Mouse (Mus musculus) kidney, adult 2 months (tissue): Measurements from ENCODE around the gene Rpp25l. TPM values are rescaled to one million over a fixed set of nuclear protein-coding genes. Genes with fewer than 3 reads are reported as not detected.

Source experiments
- DNase-seq: peaks from one replicate; pipeline ENCODE4 v3.0.0; 2021
- H3K27ac ChIP-seq: fragments of 200-500 bp; 2 replicates; pipeline ENCODE4 v1.5.1; 2012; ENCODE audit warnings: low read depth, low read length, control low read depth, inconsistent platforms; ENCODE audit not compliant: insufficient read depth
- H3K27me3 ChIP-seq: fragments of 200-500 bp; replicated peaks from 2 replicates; pipeline ENCODE4 v1.6.1; 2012; ENCODE audit warnings: mild to moderate bottlenecking, moderate library complexity, low read length, inconsistent platforms; ENCODE audit not compliant: control insufficient read depth, insufficient read depth
- H3K36me3 ChIP-seq: fragments of 200-500 bp; 2 replicates; pipeline ENCODE4 v1.6.1; 2012; ENCODE audit warnings: mild to moderate bottlenecking, moderate library complexity, low read length, inconsistent platforms; ENCODE audit not compliant: control insufficient read depth, insufficient read depth
- H3K4me1 ChIP-seq: fragments of 200-500 bp; 2 replicates; pipeline ENCODE4 v1.6.1; 2011; ENCODE audit warnings: low read length; ENCODE audit not compliant: control insufficient read depth, insufficient read depth
- H3K4me3 ChIP-seq: fragments of 200-500 bp; 2 replicates; pipeline ENCODE4 v1.5.1; 2011; ENCODE audit warnings: mild to moderate bottlenecking, low read depth, low read length, control low read depth; ENCODE audit not compliant: insufficient read depth
- CTCF ChIP-seq: fragments of 200-500 bp; conservative IDR thresholded peaks from 2 replicates; pipeline ENCODE4 v1.5.1; 2011; ENCODE audit warnings: low read depth, mild to moderate bottlenecking, control low read depth, low read length, moderate library complexity, mixed read lengths; ENCODE audit not compliant: insufficient read depth, insufficient read length
- POLR2A ChIP-seq: fragments of 200-500 bp; IDR thresholded peaks from one replicate; pipeline ENCODE4 v1.6.1; 2011; ENCODE audit warnings: low read depth, low read length, control low read depth
- WGBS: fragments of 180-500 bp; shearing (Covaris S2); methylation state at CpG from one replicate; pipeline ENCODE4 v1.1.7; 2018; 5-methylcytosine and 5-hydroxymethylcytosine counted together
- polyA plus RNA-seq: library from polyadenylated mRNA; depleted of rRNA; stranded (reverse); fragments of >200 nt; gene quantifications from 2 replicates; pipeline ENCODE4 v1.2.3, GENCODE M21; 2012

The Rpp25l gene
- polyA plus RNA-seq, 1 experiment, result 57.0 TPM

GRCm38 (mm10) chr4:41759206-41759605 lies 45.9 kb upstream of the Rpp25l start:
- DNase-seq, result peak; percentile 93
- TF ChIP-seq POLR2A, result no peak
- 0 out of 2 replicates have a peak, but pooled peaks have one; percentile 17 for TF ChIP-seq CTCF
- Histone ChIP-seq H3K4me3 (no peak overlapping the region), H3K36me3 (no peaks in the 10 kb centered on the region; the same call in 1 of the 2 replicates), H3K27ac (peak overlapping the region; percentile 98), H3K27me3 (no peaks in the 10 kb centered on the region), H3K4me1 (peaks cover 28% of the 10 kb centered on the region; the same call in 1 of the 2 replicates)
- WGBS, result 30% methylated on average over 9 of the region's 9 CpGs

GRCm38 (mm10) chr4:41758701-41759100 lies 45.4 kb upstream of the Rpp25l start:
- no peak for DNase-seq
- no peak for TF ChIP-seq CTCF
- TF ChIP-seq POLR2A, result no peak
- WGBS, result 81% methylated on average over 4 of the region's 4 CpGs
- Histone ChIP-seq H3K36me3 (no peaks in the 10 kb centered on the region; the same call in 1 of the 2 replicates), H3K27ac (peak overlapping the region; percentile 98), H3K4me3 (no peak overlapping the region), H3K4me1 (peaks cover 28% of the 10 kb centered on the region; the same call in 1 of the 2 replicates), H3K27me3 (no peaks in the 10 kb centered on the region)

- Histone ChIP-seq H3K36me3 (no peaks in the 10 kb centered on the region; the same call in 1 of the 2 replicates), H3K27ac (peak overlapping the region; percentile 98), H3K27me3 (no peaks in the 10 kb centered on the region), H3K4me3 (no peak overlapping the region), H3K4me1 (peaks cover 28% of the 10 kb centered on the region; the same call in 1 of the 2 replicates)
- 26% methylated on average over 11 of the region's 11 CpGs for WGBS
- TF ChIP-seq CTCF (no peak), POLR2A (no peak)
- DNase-seq, result peak; percentile 82
These were observed 44.7 kb upstream of the Rpp25l start for GRCm38 (mm10) chr4:41758021-41758420.

GRCm38 (mm10) chr4:41757321-41757720 lies 44.0 kb upstream of the Rpp25l start:
- WGBS, result 68% methylated on average over 13 of the region's 13 CpGs
- H3K27me3 ChIP-seq, result no peaks in the 10 kb centered on the region
- peak; percentile 63 for DNase-seq
- H3K4me1 ChIP-seq, result peaks cover 28% of the 10 kb centered on the region; the same call in 1 of the 2 replicates
- no peak overlapping the region for H3K4me3 ChIP-seq
- no peak for TF ChIP-seq CTCF
- TF ChIP-seq POLR2A, result no peak
- peak overlapping the region; percentile 98 for H3K27ac ChIP-seq
- H3K36me3 ChIP-seq, result no peaks in the 10 kb centered on the region; the same call in 1 of the 2 replicates

- H3K27me3 ChIP-seq, result no peaks in the 10 kb centered on the region
- peak overlapping the region; percentile 78 for H3K4me3 ChIP-seq
- DNase-seq, result no peak
- peaks cover 22% of the 10 kb centered on the region; the same call in 1 of the 2 replicates for H3K4me1 ChIP-seq
- no peaks in the 10 kb centered on the region; the same call in 1 of the 2 replicates for H3K36me3 ChIP-seq
- peak overlapping the region; percentile 32 for H3K27ac ChIP-seq
- no peak for TF ChIP-seq CTCF
- TF ChIP-seq POLR2A, result no peak
- 59% methylated on average over 8 of the region's 8 CpGs for WGBS
These were observed 43.1 kb upstream of the Rpp25l start for GRCm38 (mm10) chr4:41756440-41756839.

- Histone ChIP-seq H3K4me3 (peak within 1 kb of the TSS; percentile 78), H3K27me3 (no peaks in the 10 kb centered on the region), H3K4me1 (peaks cover 21% of the 10 kb centered on the region; the same call in 1 of the 2 replicates), H3K27ac (peak within 1 kb of the TSS; percentile 98), H3K36me3 (no peaks in the 10 kb centered on the region; the same call in 1 of the 2 replicates)
- peak; percentile 94 for DNase-seq
- WGBS, result under 1% methylated on average over 57 of the region's 57 CpGs
- TF ChIP-seq CTCF (peak; percentile 86), POLR2A (peak; percentile 51)
These were observed 42.3 kb upstream of the Rpp25l start, which contains the start of gene Sigmar1 for GRCm38 (mm10) chr4:41755338-41756305. Gene Sigmar1, minus strand, starts transcription at chr4:41756157.

GRCm38 (mm10) chr4:41754797-41755337 lies 41.5 kb upstream of the Rpp25l start, which contains the start of gene Galt:
Gene Galt, plus strand, starts transcription at chr4:41755228.
- peak; percentile 91 for DNase-seq

More at GRCm38 (mm10) chr4:41754797-41755337, 41.5 kb upstream of the Rpp25l start, which contains the start of gene Galt:
- Histone ChIP-seq H3K27ac (peak within 1 kb of the TSS; percentile 96), H3K4me1 (peaks cover 19% of the 10 kb centered on the region; the same call in 1 of the 2 replicates), H3K36me3 (no peaks in the 10 kb centered on the region; the same call in 1 of the 2 replicates), H3K4me3 (peak within 1 kb of the TSS; percentile 78), H3K27me3 (no peaks in the 10 kb centered on the region)
- WGBS, result 9% methylated on average over 14 of the region's 14 CpGs
- TF ChIP-seq POLR2A (no peak), CTCF (no peak)
